Mouse (Mus musculus) kidney, adult 8-10 months (tissue): ENCODE results near the gene Itk.
A peak's percentile ranks its signal among the peaks of the same experiment; 100 is the strongest.

Experiments
- DNase-seq, 2 experiments: peaks; one replicate each; pipeline ENCODE4 v3.0.0; 2022

Gene Itk

GRCm38 (mm10) chr11:46305881-46306520 lies 83.3 kb downstream of the Itk start:
- no peak for DNase-seq

GRCm38 (mm10) chr11:46304864-46305710 lies 84.2 kb downstream of the Itk start:
- no peak for DNase-seq

GRCm38 (mm10) chr11:46304093-46304492 lies 85.2 kb downstream of the Itk start:
- DNase-seq = no peak

- DNase-seq = peak; percentile 75
Measured at GRCm38 (mm10) chr11:46302471-46302870, 86.8 kb downstream of the Itk start.

GRCm38 (mm10) chr11:46301579-46302248 lies 87.6 kb downstream of the Itk start:
- no peak for DNase-seq

GRCm38 (mm10) chr11:46299901-46300300 lies 89.4 kb downstream of the Itk start:
- no peak for DNase-seq

GRCm38 (mm10) chr11:46298889-46299785 lies 90.2 kb downstream of the Itk start:
- peak; percentile 71 to 73 for DNase-seq

GRCm38 (mm10) chr11:46294390-46294789 lies 94.9 kb downstream of the Itk start:
- DNase-seq = no peak

- peak; percentile 87 to 92 for DNase-seq
Measured at GRCm38 (mm10) chr11:46293491-46293890, 95.8 kb downstream of the Itk start.

- peak; percentile 70 to 89 for DNase-seq
Measured at GRCm38 (mm10) chr11:46290988-46291405, 98.3 kb downstream of the Itk start.

- peak; percentile 55 to 83 for DNase-seq
Measured at GRCm38 (mm10) chr11:46289561-46289960, 99.8 kb downstream of the Itk start.

GRCm38 (mm10) chr11:46289022-46289421 lies 100.3 kb downstream of the Itk start:
- DNase-seq = no peak

- DNase-seq = no peak
Measured at GRCm38 (mm10) chr11:46288091-46288490, 101.2 kb downstream of the Itk start.

GRCm38 (mm10) chr11:46286803-46287202 lies 102.5 kb downstream of the Itk start:
- DNase-seq = peak; percentile 74 to 90

- DNase-seq = no peak
Measured at GRCm38 (mm10) chr11:46283800-46284199, 105.5 kb downstream of the Itk start.

GRCm38 (mm10) chr11:46282612-46283011 lies 106.7 kb downstream of the Itk start:
- DNase-seq = no peak

- DNase-seq = no peak
Measured at GRCm38 (mm10) chr11:46278709-46279108, 110.6 kb downstream of the Itk start.

- no peak for DNase-seq
Measured at GRCm38 (mm10) chr11:46278140-46278539, 111.2 kb downstream of the Itk start.

- DNase-seq = peak; percentile 72 to 82
Measured at GRCm38 (mm10) chr11:46276778-46277177, 112.5 kb downstream of the Itk start.

- no peak for DNase-seq
Measured at GRCm38 (mm10) chr11:46276168-46276567, 113.1 kb downstream of the Itk start.

GRCm38 (mm10) chr11:46275302-46275701 lies 114.0 kb downstream of the Itk start:
- DNase-seq = peak; percentile 56 to 77
